Mouse (Mus musculus): ENCODE data around the gene Eef1akmt3. TPM values are rescaled to one million over a fixed set of nuclear protein-coding genes. Genes with fewer than 3 reads are reported as not detected.
"Not testable (repeated sequence)": the region's sequence is repeated elsewhere in the genome, so short reads cannot be mapped to it uniquely, and the experiment has no call there.

The Eef1akmt3 gene
- polyA plus RNA-seq, 1 experiment from 2014 or later: 0.08 TPM

- WGBS: under 1% methylated on average over 12 of the region's 12 CpGs
- peak overlapping the region; percentile 67 for H3K4me3 ChIP-seq
- peaks cover 49% of the 10 kb centered on the region for H3K27me3 ChIP-seq
- H3K4me1 ChIP-seq: peaks cover 46% of the 10 kb centered on the region
- peak overlapping the region; percentile 78 for H3K27ac ChIP-seq
- H3K9me3 ChIP-seq (replicated peaks): no peaks in the 10 kb centered on the region
- no peaks in the 10 kb centered on the region for H3K36me3 ChIP-seq (ENCODE audit: poor library complexity, severe bottlenecking)
- peak overlapping the region; percentile 81 for H3K9ac ChIP-seq
- H3K4me2 ChIP-seq: peak overlapping the region; percentile 99
- peak; percentile 54 for ATAC-seq
These were observed 36.8 kb upstream of the Eef1akmt3 start for GRCm38 (mm10) chr10:127078001-127078676.

DNA sequence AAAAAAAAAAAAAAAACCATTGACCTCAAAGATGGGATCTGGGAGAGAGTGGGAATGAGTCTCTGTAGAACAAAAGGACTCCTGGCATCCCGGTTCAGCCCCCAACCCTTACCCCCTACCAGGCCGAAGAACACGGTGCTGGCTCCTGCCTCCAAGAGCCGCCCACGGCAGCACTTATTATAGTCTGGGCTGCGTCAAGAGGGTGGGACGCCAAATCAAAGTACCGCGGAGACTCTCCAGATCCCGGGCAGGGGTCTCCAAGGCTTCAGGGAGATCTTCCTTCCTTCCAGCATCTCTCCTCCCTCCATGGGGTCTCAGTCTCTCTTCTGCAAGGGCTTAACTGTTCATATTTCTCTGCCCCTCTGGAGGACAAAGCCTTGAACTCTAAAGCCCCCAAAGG lies 36.2 kb upstream of the Eef1akmt3 start:
- peak overlapping the region; percentile 55 for H3K9ac ChIP-seq
- H3K36me3 ChIP-seq (ENCODE audit: poor library complexity, severe bottlenecking): no peaks in the 10 kb centered on the region
- H3K9me3 ChIP-seq (replicated peaks): no peaks in the 10 kb centered on the region
- peaks cover 43% of the 10 kb centered on the region for H3K27me3 ChIP-seq
- ATAC-seq: no peak
- H3K4me1 ChIP-seq: peaks cover 42% of the 10 kb centered on the region
- 2% methylated on average over 10 of the region's 10 CpGs for WGBS
- peak overlapping the region; percentile 59 for H3K27ac ChIP-seq
- peak overlapping the region; percentile 99 for H3K4me2 ChIP-seq
- peak overlapping the region; percentile 67 for H3K4me3 ChIP-seq

DNA sequence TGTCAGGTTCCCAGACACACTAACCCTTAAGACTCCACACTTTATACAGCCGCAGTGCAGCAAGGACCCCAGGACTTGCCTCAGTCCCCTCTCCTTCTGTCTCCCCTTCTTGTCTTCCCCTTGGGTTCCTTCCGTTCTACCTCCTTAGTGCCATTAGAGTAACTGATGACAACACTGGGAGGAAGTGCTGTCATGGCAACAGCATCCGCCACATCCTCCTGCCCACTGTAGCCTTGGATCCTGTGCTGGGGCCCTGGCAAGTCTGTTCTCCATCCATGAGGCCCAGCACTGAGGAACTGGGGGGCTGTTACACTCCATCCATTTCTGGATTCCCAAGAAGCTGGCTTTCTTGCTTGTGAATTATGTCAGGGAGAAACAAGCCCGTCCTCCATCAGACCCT lies 34.8 kb upstream of the Eef1akmt3 start:
- Histone ChIP-seq H3K27ac (no peak overlapping the region), H3K4me3 (no peak overlapping the region), H3K9ac (no peak overlapping the region), H3K9me3 (replicated peaks) (no peaks in the 10 kb centered on the region), H3K36me3 (ENCODE audit: poor library complexity, severe bottlenecking) (no peaks in the 10 kb centered on the region), H3K4me1 (peaks cover 32% of the 10 kb centered on the region), H3K4me2 (no peak overlapping the region), H3K27me3 (peaks cover 29% of the 10 kb centered on the region)
- WGBS: 55% methylated on average over 4 of the region's 4 CpGs
- no peak for ATAC-seq

DNA sequence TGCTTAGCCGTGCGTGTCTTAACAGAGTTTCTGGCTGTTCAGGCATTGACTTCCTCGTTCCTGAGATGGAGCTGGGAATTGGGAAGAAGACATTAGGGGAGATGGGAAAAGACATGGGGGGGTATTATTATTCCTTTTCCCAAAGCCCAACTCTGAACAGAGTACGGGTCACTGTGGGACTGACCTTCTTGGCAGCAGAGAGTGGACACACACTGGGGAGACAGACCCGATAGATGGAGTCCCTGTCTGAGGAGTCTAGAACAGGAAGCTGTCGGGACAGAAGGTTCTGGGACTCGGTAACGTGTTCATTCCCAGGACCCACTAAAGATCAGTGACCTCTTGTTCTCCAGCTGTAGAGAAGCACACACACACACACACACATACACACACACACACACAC lies 34.3 kb upstream of the Eef1akmt3 start:
- ATAC-seq: no peak
- Histone ChIP-seq H3K27me3 (peaks cover 25% of the 10 kb centered on the region), H3K9ac (no peak overlapping the region), H3K4me1 (peaks cover 32% of the 10 kb centered on the region), H3K36me3 (ENCODE audit: poor library complexity, severe bottlenecking) (no peaks in the 10 kb centered on the region), H3K4me2 (no peak overlapping the region), H3K27ac (no peak overlapping the region), H3K4me3 (no peak overlapping the region), H3K9me3 (replicated peaks) (no peaks in the 10 kb centered on the region)
- WGBS: 77% methylated on average over 8 of the region's 8 CpGs

- Histone ChIP-seq H3K36me3 (ENCODE audit: poor library complexity, severe bottlenecking) (no peaks in the 10 kb centered on the region), H3K9ac (no peak within 1 kb of the TSS), H3K27me3 (peaks cover 19% of the 10 kb centered on the region), H3K4me1 (peaks cover 27% of the 10 kb centered on the region), H3K4me3 (no peak within 1 kb of the TSS), H3K4me2 (no peak within 1 kb of the TSS), H3K27ac (no peak within 1 kb of the TSS), H3K9me3 (replicated peaks) (no peaks in the 10 kb centered on the region)
- ATAC-seq: no peak
- 70% methylated on average over 9 of the region's 9 CpGs for WGBS
These were observed 33.8 kb upstream of the Eef1akmt3 start, which contains the start of gene Agap2 for GRCm38 (mm10) chr10:127075080-127075479. Agap2 (plus strand) TSS chr10:127075284.

DNA sequence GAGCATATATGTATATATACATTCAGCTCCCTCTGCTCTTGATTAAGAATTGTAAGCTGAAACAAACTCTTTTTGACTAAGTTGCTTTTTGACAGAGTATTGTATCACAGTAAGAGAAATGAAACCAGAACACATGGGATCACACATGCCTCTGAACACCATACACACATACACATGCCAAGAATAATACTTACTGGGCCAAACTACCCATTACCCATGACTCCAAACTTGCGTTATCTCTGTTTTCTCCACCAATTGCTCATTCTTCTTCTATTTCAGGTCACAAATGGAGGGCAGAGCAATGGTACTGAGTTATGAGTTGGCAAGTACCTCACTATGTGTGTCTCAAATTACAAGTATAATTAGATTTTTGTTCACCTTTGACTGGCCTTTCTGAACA lies 32.7 kb upstream of the Eef1akmt3 start:
- Histone ChIP-seq H3K4me1 (peaks cover 28% of the 10 kb centered on the region), H3K27ac (no peak overlapping the region), H3K27me3 (0 out of 2 replicates have a peak, but pooled peaks cover 10% of the 10 kb centered on the region), H3K9me3 (replicated peaks) (no peaks in the 10 kb centered on the region), H3K9ac (no peak overlapping the region), H3K36me3 (ENCODE audit: poor library complexity, severe bottlenecking) (no peaks in the 10 kb centered on the region), H3K4me3 (no peak overlapping the region), H3K4me2 (no peak overlapping the region)
- WGBS: 95% methylated on average over 1 of the region's 1 CpGs
- ATAC-seq: no peak

GRCm38 (mm10) chr10:127072969-127073368 lies 31.7 kb upstream of the Eef1akmt3 start:
- H3K9me3 ChIP-seq (replicated peaks); H3K4me2 ChIP-seq; ATAC-seq; H3K9ac ChIP-seq; H3K36me3 ChIP-seq (ENCODE audit: poor library complexity, severe bottlenecking); H3K4me3 ChIP-seq; H3K27ac ChIP-seq: not testable (repeated sequence)
- Histone ChIP-seq H3K4me1 (peaks cover 31% of the 10 kb centered on the region), H3K27me3 (0 out of 2 replicates have a peak, but pooled peaks cover 10% of the 10 kb centered on the region)
- 88% methylated on average over 2 of the region's 2 CpGs for WGBS

GRCm38 (mm10) chr10:127072270-127072669 lies 31.0 kb upstream of the Eef1akmt3 start:
- not testable (repeated sequence) for H3K4me3 ChIP-seq; H3K9ac ChIP-seq; H3K4me2 ChIP-seq; H3K9me3 ChIP-seq (replicated peaks); H3K27me3 ChIP-seq; ATAC-seq; H3K27ac ChIP-seq
- WGBS: 89% methylated on average over 4 of the region's 4 CpGs
- H3K36me3 ChIP-seq (ENCODE audit: poor library complexity, severe bottlenecking): peaks cover 15% of the 10 kb centered on the region
- peaks cover 25% of the 10 kb centered on the region for H3K4me1 ChIP-seq

DNA sequence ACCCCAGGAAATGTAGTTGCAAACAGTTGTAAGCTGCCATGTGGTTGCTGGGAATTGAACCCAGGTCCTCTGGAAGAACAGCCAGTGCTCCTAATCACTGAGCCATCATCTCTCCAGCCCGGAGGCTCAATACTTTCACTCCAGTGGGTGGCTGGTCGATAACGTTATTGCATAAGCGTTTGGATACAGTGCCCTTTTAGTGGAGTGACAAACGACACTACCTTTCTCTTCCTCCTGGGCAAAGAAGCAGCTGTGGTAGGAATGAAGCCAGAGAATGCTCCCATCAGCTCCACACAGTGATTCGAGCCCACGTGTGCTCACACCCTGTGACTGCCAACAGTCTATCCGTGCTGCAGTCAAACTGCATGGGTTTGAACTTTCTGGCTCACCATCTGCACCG lies 29.9 kb upstream of the Eef1akmt3 start:
- H3K36me3 ChIP-seq (ENCODE audit: poor library complexity, severe bottlenecking): peaks cover 26% of the 10 kb centered on the region
- no peaks in the 10 kb centered on the region for H3K9me3 ChIP-seq (replicated peaks)
- H3K4me1 ChIP-seq: peaks cover 32% of the 10 kb centered on the region
- H3K4me3 ChIP-seq: peak overlapping the region; percentile 58
- H3K4me2 ChIP-seq: peak overlapping the region; percentile 97
- 0 out of 2 replicates have a peak, but pooled peaks cover under 1% of the 10 kb centered on the region for H3K27me3 ChIP-seq
- no peak for ATAC-seq
- 75% methylated on average over 9 of the region's 9 CpGs for whole genome bisulfite sequencing
- H3K9ac ChIP-seq: peak overlapping the region; percentile 74
- H3K27ac ChIP-seq: no peak overlapping the region

- Histone ChIP-seq H3K27me3 (no peaks in the 10 kb centered on the region), H3K4me2 (peak within 1 kb of the TSS; percentile 97), H3K9ac (peak within 1 kb of the TSS; percentile 78), H3K4me1 (peaks cover 39% of the 10 kb centered on the region), H3K36me3 (ENCODE audit: poor library complexity, severe bottlenecking) (peaks cover 33% of the 10 kb centered on the region), H3K4me3 (peak within 1 kb of the TSS; percentile 58), H3K27ac (peak within 1 kb of the TSS; percentile 95), H3K9me3 (replicated peaks) (no peaks in the 10 kb centered on the region)
- ATAC-seq: peak; percentile 94
- WGBS: 2% methylated on average over 36 of the region's 36 CpGs
These were observed 29.1 kb upstream of the Eef1akmt3 start, which contains the start of gene Tspan31 for GRCm38 (mm10) chr10:127070190-127071121. Tspan31 (minus strand) TSS chr10:127070264.

GRCm38 (mm10) chr10:127069281-127070189 lies 28.2 kb upstream of the Eef1akmt3 start:
- peak overlapping the region; percentile 58 for H3K4me3 ChIP-seq
- H3K4me1 ChIP-seq: peaks cover 48% of the 10 kb centered on the region
- H3K9me3 ChIP-seq (replicated peaks): no peaks in the 10 kb centered on the region
- WGBS: 9% methylated on average over 30 of the region's 30 CpGs
- H3K9ac ChIP-seq: peak overlapping the region; percentile 78
- peak; percentile 76 for ATAC-seq
- peaks cover 42% of the 10 kb centered on the region for H3K36me3 ChIP-seq (ENCODE audit: poor library complexity, severe bottlenecking)
- H3K4me2 ChIP-seq: peak overlapping the region; percentile 97
- H3K27me3 ChIP-seq: no peaks in the 10 kb centered on the region
- H3K27ac ChIP-seq: peak overlapping the region; percentile 95

Data from forebrain, embryonic 13.5 days (tissue).